Mouse (Mus musculus) neural tube, embryonic 14.5 days (tissue): ENCODE results near the gene Tom1l2. TPM values are rescaled to one million over a fixed set of nuclear protein-coding genes. Genes with fewer than 3 reads are reported as not detected.

Source experiments
- ATAC-seq: fragments of 200-750 bp; cut with Nextera tagmentation; 2 replicates; pipeline ENCODE4 v1.8.0; 2017; ENCODE audit warnings: low read depth, mild to moderate bottlenecking, moderate TSS enrichment, moderate library complexity
- H3K27ac ChIP-seq: fragments of 300-500 bp; sonication (generic); 2 replicates; pipeline ENCODE4 v1.5.1; 2014; ENCODE audit warnings: low read depth, mild to moderate bottlenecking, control low read depth, low read length, moderate library complexity, mixed read lengths
- H3K27me3 ChIP-seq: fragments of 300-500 bp; sonication (generic); 2 replicates; pipeline ENCODE4 v1.6.1; 2014; ENCODE audit warnings: low read length; ENCODE audit not compliant: control insufficient read depth, insufficient read depth
- H3K36me3 ChIP-seq: fragments of 300-500 bp; sonication (generic); 2 replicates; pipeline ENCODE4 v1.6.1; 2014; ENCODE audit warnings: low read length, mixed read lengths; ENCODE audit not compliant: control insufficient read depth, insufficient read depth
- H3K4me1 ChIP-seq: fragments of 300-500 bp; sonication (generic); 2 replicates; pipeline ENCODE4 v1.6.1; 2014; ENCODE audit warnings: low read length; ENCODE audit not compliant: control insufficient read depth, insufficient read depth
- H3K4me2 ChIP-seq: fragments of 300-500 bp; sonication (generic); 2 replicates; pipeline ENCODE4 v1.6.1; 2014; ENCODE audit warnings: mild to moderate bottlenecking, low read depth, low read length, control low read depth
- H3K4me3 ChIP-seq: fragments of 300-500 bp; sonication (generic); 2 replicates; pipeline ENCODE4 v1.5.1; 2014; ENCODE audit warnings: low read depth, low read length, control low read depth, mixed read lengths
- H3K9ac ChIP-seq: fragments of 300-500 bp; sonication (generic); replicated peaks from 2 replicates; pipeline ENCODE4 v1.6.1; 2014; ENCODE audit warnings: low read depth, mild to moderate bottlenecking, control low read depth, low read length, mixed read lengths
- H3K9me3 ChIP-seq: fragments of 300-500 bp; sonication (generic); 2 replicates; pipeline ENCODE4 v1.6.1; 2016; ENCODE audit warnings: low read length; ENCODE audit not compliant: control insufficient read depth
- WGBS: fragments of 180-500 bp; shearing (Covaris S2); extraction: QIAGEN DNeasy Blood & Tissue Kit; methylation state at CpG from one replicate; pipeline ENCODE4 v1.1.7; 2014; 5-methylcytosine and 5-hydroxymethylcytosine counted together
- polyA plus RNA-seq: library from polyadenylated mRNA; unstranded; fragments of >200 nt; fragmentation: Nextera tagmentation; extraction: Ambion mirVana; gene quantifications from 2 replicates; pipeline ENCODE4 v1.2.1, GENCODE M21; 2014

Gene Tom1l2
- polyA plus RNA-seq, 1 experiment from 2014 or later: 47.8 TPM

GRCm38 (mm10) chr11:60370431-60370830 is 17.7 kb upstream of the Tom1l2 start:
- Histone ChIP-seq H3K9me3 (no peaks in the 10 kb centered on the region), H3K27me3 (no peaks in the 10 kb centered on the region), H3K4me2 (no peak overlapping the region), H3K36me3 (no peaks in the 10 kb centered on the region), H3K9ac (no peak overlapping the region), H3K27ac (no peak overlapping the region), H3K4me1 (no peaks in the 10 kb centered on the region), H3K4me3 (no peak overlapping the region)
- WGBS: 87% methylated on average over 13 of the region's 13 CpGs
- no peak for ATAC-seq

GRCm38 (mm10) chr11:60369448-60369847 is 16.7 kb upstream of the Tom1l2 start:
- no peak for ATAC-seq
- H3K9ac ChIP-seq: no peak overlapping the region
- WGBS: 36% methylated on average over 4 of the region's 4 CpGs

GRCm38 (mm10) chr11:60368909-60369308 is 16.2 kb upstream of the Tom1l2 start:
- Histone ChIP-seq H3K9ac (no peak overlapping the region), H3K36me3 (no peaks in the 10 kb centered on the region), H3K27ac (no peak overlapping the region), H3K27me3 (no peaks in the 10 kb centered on the region), H3K4me3 (no peak overlapping the region), H3K9me3 (no peaks in the 10 kb centered on the region), H3K4me1 (no peaks in the 10 kb centered on the region), H3K4me2 (no peak overlapping the region)
- WGBS: 76% methylated on average over 4 of the region's 4 CpGs
- no peak for ATAC-seq

More at GRCm38 (mm10) chr11:60369448-60369847, 16.7 kb upstream of the Tom1l2 start:
- no peak overlapping the region for H3K27ac ChIP-seq
- H3K4me1 ChIP-seq: no peaks in the 10 kb centered on the region
- no peaks in the 10 kb centered on the region for H3K36me3 ChIP-seq
- H3K4me2 ChIP-seq: no peak overlapping the region
- no peaks in the 10 kb centered on the region for H3K27me3 ChIP-seq
- H3K4me3 ChIP-seq: no peak overlapping the region
- no peaks in the 10 kb centered on the region for H3K9me3 ChIP-seq

- Histone ChIP-seq H3K4me2 (no peak overlapping the region), H3K9ac (no peak overlapping the region), H3K4me3 (no peak overlapping the region), H3K4me1 (no peaks in the 10 kb centered on the region), H3K27me3 (no peaks in the 10 kb centered on the region), H3K27ac (no peak overlapping the region), H3K36me3 (no peaks in the 10 kb centered on the region), H3K9me3 (no peaks in the 10 kb centered on the region)
- WGBS: 74% methylated on average over 3 of the region's 3 CpGs
- no peak for ATAC-seq
These were observed 14.6 kb upstream of the Tom1l2 start for GRCm38 (mm10) chr11:60367256-60367655.

- no peak overlapping the region for H3K4me3 ChIP-seq
- no peak overlapping the region for H3K9ac ChIP-seq
- no peak overlapping the region for H3K27ac ChIP-seq
- H3K9me3 ChIP-seq: no peaks in the 10 kb centered on the region
- no peak for ATAC-seq
- no peaks in the 10 kb centered on the region for H3K36me3 ChIP-seq
- H3K27me3 ChIP-seq: no peaks in the 10 kb centered on the region
- no peaks in the 10 kb centered on the region for H3K4me1 ChIP-seq
- H3K4me2 ChIP-seq: no peak overlapping the region
- 49% methylated on average over 16 of the region's 16 CpGs for WGBS
These were observed 13.7 kb upstream of the Tom1l2 start for GRCm38 (mm10) chr11:60366239-60367019.

- ATAC-seq: no peak
- H3K36me3 ChIP-seq: no peaks in the 10 kb centered on the region
- WGBS: 78% methylated on average over 5 of the region's 5 CpGs
- H3K27ac ChIP-seq: no peak overlapping the region
- no peaks in the 10 kb centered on the region for H3K9me3 ChIP-seq
- H3K27me3 ChIP-seq: no peaks in the 10 kb centered on the region
- no peaks in the 10 kb centered on the region for H3K4me1 ChIP-seq
- H3K4me2 ChIP-seq: no peak overlapping the region
- H3K9ac ChIP-seq: no peak overlapping the region
- no peak overlapping the region for H3K4me3 ChIP-seq
These were observed 8.0 kb upstream of the Tom1l2 start for GRCm38 (mm10) chr11:60360631-60361201.

GRCm38 (mm10) chr11:60359936-60360335 is 7.2 kb upstream of the Tom1l2 start:
- 86% methylated on average over 1 of the region's 1 CpGs for WGBS
- H3K9me3 ChIP-seq: no peaks in the 10 kb centered on the region
- H3K9ac ChIP-seq: no peak overlapping the region
- H3K4me1 ChIP-seq: no peaks in the 10 kb centered on the region
- H3K36me3 ChIP-seq: no peaks in the 10 kb centered on the region
- no peak overlapping the region for H3K4me2 ChIP-seq
- no peak for ATAC-seq
- H3K27ac ChIP-seq: no peak overlapping the region
- no peaks in the 10 kb centered on the region for H3K27me3 ChIP-seq
- H3K4me3 ChIP-seq: no peak overlapping the region

- no peak overlapping the region for H3K9ac ChIP-seq
These were observed 6.4 kb upstream of the Tom1l2 start for GRCm38 (mm10) chr11:60359138-60359537.

GRCm38 (mm10) chr11:60358548-60358947 is 5.8 kb upstream of the Tom1l2 start:
- Histone ChIP-seq H3K36me3 (no peaks in the 10 kb centered on the region), H3K4me1 (0 out of 2 replicates have a peak, but pooled peaks cover 2% of the 10 kb centered on the region), H3K9me3 (no peaks in the 10 kb centered on the region), H3K9ac (no peak overlapping the region), H3K27ac (no peak overlapping the region), H3K4me2 (no peak overlapping the region), H3K27me3 (no peaks in the 10 kb centered on the region), H3K4me3 (no peak overlapping the region)
- 84% methylated on average over 7 of the region's 7 CpGs for WGBS
- no peak for ATAC-seq

More at GRCm38 (mm10) chr11:60359138-60359537, 6.4 kb upstream of the Tom1l2 start:
- H3K36me3 ChIP-seq: no peaks in the 10 kb centered on the region
- no peaks in the 10 kb centered on the region for H3K9me3 ChIP-seq
- no peak overlapping the region for H3K27ac ChIP-seq
- no peaks in the 10 kb centered on the region for H3K4me1 ChIP-seq
- no peak for ATAC-seq
- no peaks in the 10 kb centered on the region for H3K27me3 ChIP-seq
- H3K4me2 ChIP-seq: no peak overlapping the region
- 74% methylated on average over 5 of the region's 5 CpGs for WGBS
- no peak overlapping the region for H3K4me3 ChIP-seq
